Mouse (Mus musculus) cerebellum, adult 2 months (tissue): ENCODE measurements at regions not wholly inside any gene's neighbourhood (a gene's known extent, or its start where the extent isn't known, plus 50 kb on each side); places are given as distances from the start of the nearest gene placed in this dataset.

ENCODE experiments used
- DNase-seq, 2 experiments: peaks; one replicate each; pipeline ENCODE4 v3.0.0; 2021
- H3K27ac ChIP-seq: fragments of 200-500 bp; 2 replicates; pipeline ENCODE4 v1.5.1; 2012; ENCODE audit warnings: low read length, control low read depth, inconsistent platforms; ENCODE audit not compliant: insufficient read depth
- H3K27me3 ChIP-seq: fragments of 200-500 bp; 2 replicates; pipeline ENCODE4 v1.6.1; 2012; ENCODE audit warnings: inconsistent platforms, mild to moderate bottlenecking, low read length, moderate library complexity; ENCODE audit not compliant: control insufficient read depth, insufficient read depth
- H3K4me1 ChIP-seq: fragments of 200-500 bp; 2 replicates; pipeline ENCODE4 v1.6.1; 2011; ENCODE audit warnings: low read length; ENCODE audit not compliant: control insufficient read depth, insufficient read depth
- H3K4me3 ChIP-seq: fragments of 200-500 bp; replicated peaks from 2 replicates; pipeline ENCODE3; 2011; ENCODE audit warnings: mild to moderate bottlenecking, low read depth, low read length, control low read depth; ENCODE audit not compliant: insufficient read depth
- CTCF ChIP-seq: fragments of 200-500 bp; IDR thresholded peaks from 2 replicates; pipeline ENCODE4 v1.5.1; 2011; ENCODE audit warnings: low read depth, mild to moderate bottlenecking, control low read depth, low read length, moderate library complexity, borderline replicate concordance; ENCODE audit not compliant: insufficient read depth
- POLR2A ChIP-seq: fragments of 200-500 bp; IDR thresholded peaks from 2 replicates; pipeline ENCODE4 v1.6.1; 2011; ENCODE audit warnings: low read length, control low read depth, borderline replicate concordance; ENCODE audit not compliant: insufficient read depth
- WGBS: fragments of 180-500 bp; shearing (Covaris S2); methylation state at CpG from one replicate; pipeline ENCODE4 v1.1.7; 2018; 5-methylcytosine and 5-hydroxymethylcytosine counted together

DNA sequence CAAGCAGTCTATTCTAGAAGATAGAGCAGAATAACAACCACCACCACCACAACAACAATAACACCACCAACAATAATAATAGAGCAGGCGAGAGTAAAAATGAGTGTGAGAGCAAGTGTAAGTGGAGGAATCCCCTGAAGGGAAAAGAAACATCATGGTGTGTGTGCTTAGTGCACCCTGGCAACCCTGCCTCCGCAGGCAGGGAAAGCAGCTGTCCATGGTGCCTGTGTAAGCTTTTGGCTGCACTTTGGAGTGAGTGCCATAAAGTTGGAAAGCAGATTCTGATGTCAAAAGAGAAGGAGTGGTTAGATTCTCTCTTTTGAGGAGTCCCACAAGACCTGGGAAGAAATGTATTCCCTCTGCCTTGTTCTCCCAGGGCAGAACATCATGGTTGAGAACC is 200.8 kb downstream of the Gm21750 start:
- 40% methylated on average over 2 of the region's 2 CpGs for WGBS

GRCm38 (mm10) chr14:73874337-73874736 is 213.3 kb downstream of the Gm21750 start:
- Histone ChIP-seq H3K4me3 (no peak overlapping the region), H3K27ac (no peak overlapping the region), H3K27me3 (no peaks in the 10 kb centered on the region), H3K4me1 (no peaks in the 10 kb centered on the region)
- TF ChIP-seq POLR2A (no peak), CTCF (no peak)
- no peak for DNase-seq

More for the DNA sequence above, 200.8 kb downstream of the Gm21750 start:
- H3K27me3 ChIP-seq: no peaks in the 10 kb centered on the region
- no peaks in the 10 kb centered on the region for H3K4me1 ChIP-seq
- no peak overlapping the region for H3K27ac ChIP-seq
- DNase-seq: no peak
- TF ChIP-seq CTCF: no peak
- TF ChIP-seq POLR2A: no peak
- H3K4me3 ChIP-seq: no peak overlapping the region

DNA sequence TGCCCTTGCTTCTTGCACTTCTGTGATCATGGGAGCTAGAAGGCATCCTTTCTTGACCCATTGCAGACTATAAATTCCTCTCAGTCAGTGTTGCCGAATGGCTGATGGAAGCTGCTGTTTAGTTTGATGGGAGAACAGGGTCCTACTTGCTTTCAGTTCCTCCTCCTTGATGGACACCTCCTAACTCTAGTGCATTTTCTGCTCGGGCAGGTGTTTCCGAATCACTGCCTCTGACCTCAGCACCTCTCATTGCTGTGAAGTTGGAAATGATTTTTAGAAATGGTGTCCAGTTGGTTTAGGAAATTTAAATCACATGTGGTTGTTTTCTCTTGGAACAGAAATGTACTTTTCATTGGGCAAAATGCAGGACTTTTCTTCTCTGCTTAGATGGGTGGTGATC is 214.9 kb downstream of the Gm21750 start:
- DNase-seq: no peak
- TF ChIP-seq POLR2A (no peak), CTCF (no peak)
- Histone ChIP-seq H3K27me3 (no peaks in the 10 kb centered on the region), H3K4me1 (no peaks in the 10 kb centered on the region), H3K4me3 (no peak overlapping the region), H3K27ac (no peak overlapping the region)
- WGBS: 81% methylated on average over 3 of the region's 3 CpGs

GRCm38 (mm10) chr14:73878267-73878666 is 217.2 kb downstream of the Gm21750 start:
- DNase-seq: no peak
- H3K27ac ChIP-seq: no peak overlapping the region
- WGBS: 90% methylated on average over 1 of the region's 1 CpGs
- H3K27me3 ChIP-seq: no peaks in the 10 kb centered on the region
- TF ChIP-seq POLR2A: no peak
- no peak for TF ChIP-seq CTCF
- H3K4me3 ChIP-seq: no peak overlapping the region
- no peaks in the 10 kb centered on the region for H3K4me1 ChIP-seq

DNA sequence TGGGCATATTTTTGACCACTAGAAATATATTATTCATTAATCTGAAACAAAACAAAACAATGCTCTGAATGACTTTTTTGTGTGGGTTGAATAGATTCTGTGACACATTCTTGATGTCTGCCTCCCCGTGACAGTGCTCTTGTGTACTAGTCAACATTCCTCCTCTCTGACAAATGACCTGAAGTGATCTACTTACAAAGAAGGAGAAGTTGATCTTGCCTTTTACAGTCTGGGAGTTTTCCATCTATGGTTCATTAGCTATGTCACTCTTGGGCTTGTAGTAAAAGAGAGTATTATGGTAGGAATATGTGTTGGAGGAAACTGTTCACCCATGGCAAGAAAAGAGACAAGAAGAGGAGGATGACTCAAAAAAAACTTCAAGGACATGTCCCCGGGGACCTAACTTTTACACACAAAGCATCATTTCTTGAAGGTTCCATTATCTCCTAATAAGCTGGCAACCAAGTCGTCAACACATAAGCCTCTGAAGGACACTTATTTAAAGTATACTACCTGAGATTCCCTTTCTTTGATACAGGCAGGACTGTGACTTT is 217.9 kb downstream of the Gm21750 start:
- Histone ChIP-seq H3K27me3 (no peaks in the 10 kb centered on the region), H3K4me1 (no peaks in the 10 kb centered on the region), H3K4me3 (no peak overlapping the region), H3K27ac (no peak overlapping the region)
- no peak for TF ChIP-seq POLR2A
- no peak for TF ChIP-seq CTCF
- 68% methylated on average over 3 of the region's 3 CpGs for WGBS
- no peak for DNase-seq

DNA sequence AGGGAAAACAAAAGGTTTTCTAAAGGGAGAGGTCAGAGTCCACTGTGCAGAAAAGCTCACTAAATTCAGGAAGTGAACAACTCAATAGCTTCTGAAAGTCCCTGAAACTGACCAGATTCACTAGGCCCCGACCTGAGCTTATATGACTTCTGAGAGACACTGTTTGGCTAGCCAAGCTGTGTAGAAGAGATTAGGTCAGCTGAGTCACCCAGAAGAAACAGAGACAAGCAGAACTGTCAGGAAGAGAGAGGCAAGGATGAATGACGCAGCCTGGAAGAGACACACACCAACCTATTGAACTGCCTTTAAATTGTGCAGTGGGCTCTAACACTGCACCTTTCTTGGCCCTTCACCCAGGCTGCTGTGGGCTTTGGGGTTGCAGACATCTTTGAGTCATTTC is 230.4 kb downstream of the Gm21750 start:
- no peak for DNase-seq
- H3K4me1 ChIP-seq: no peaks in the 10 kb centered on the region
- no peaks in the 10 kb centered on the region for H3K27me3 ChIP-seq
- H3K4me3 ChIP-seq: no peak overlapping the region
- WGBS: 86% methylated on average over 2 of the region's 2 CpGs
- TF ChIP-seq POLR2A (no peak), CTCF (no peak)
- H3K27ac ChIP-seq: no peak overlapping the region

GRCm38 (mm10) chr14:73894844-73895243 is 233.8 kb downstream of the Gm21750 start:
- DNase-seq: no peak
- 74% methylated on average over 2 of the region's 2 CpGs for WGBS
- no peak overlapping the region for H3K27ac ChIP-seq
- H3K27me3 ChIP-seq: no peaks in the 10 kb centered on the region
- TF ChIP-seq POLR2A (no peak), CTCF (no peak)
- no peaks in the 10 kb centered on the region for H3K4me1 ChIP-seq
- no peak overlapping the region for H3K4me3 ChIP-seq

DNA sequence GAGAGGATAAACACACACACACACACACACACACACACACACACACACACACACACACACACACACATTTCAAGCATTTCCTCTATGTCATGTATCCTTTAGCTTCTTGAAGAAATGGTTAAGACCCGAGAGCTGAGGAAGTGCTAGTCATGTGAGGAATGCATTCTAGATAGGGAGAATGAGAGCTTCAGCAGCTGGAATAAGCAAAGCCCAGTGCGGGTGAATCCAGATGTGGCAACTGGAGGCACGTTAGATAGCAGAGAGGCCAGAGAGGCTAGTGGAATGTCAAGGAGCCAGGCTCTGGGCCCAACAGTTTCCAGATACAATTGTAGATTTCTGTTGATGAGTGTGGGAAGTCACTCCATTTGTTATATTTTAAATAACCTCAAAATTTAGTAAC is 234.2 kb downstream of the Gm21750 start:
- WGBS: 72% methylated on average over 3 of the region's 3 CpGs
- Histone ChIP-seq H3K4me3 (no peak overlapping the region), H3K27me3 (no peaks in the 10 kb centered on the region), H3K27ac (no peak overlapping the region), H3K4me1 (no peaks in the 10 kb centered on the region)
- TF ChIP-seq CTCF (no peak), POLR2A (no peak)
- DNase-seq: no peak
